Mouse (Mus musculus) embryo, embryonic 10.5 days (tissue): ENCODE data around the gene Kctd6.
A peak's percentile ranks its signal among the peaks of the same experiment; 100 is the strongest.

Experiments
- DNase-seq: peaks from one replicate; pipeline ENCODE4 v3.0.0-alpha.2; 2015; ENCODE audit warnings: low spot score

Kctd6 gene

DNA sequence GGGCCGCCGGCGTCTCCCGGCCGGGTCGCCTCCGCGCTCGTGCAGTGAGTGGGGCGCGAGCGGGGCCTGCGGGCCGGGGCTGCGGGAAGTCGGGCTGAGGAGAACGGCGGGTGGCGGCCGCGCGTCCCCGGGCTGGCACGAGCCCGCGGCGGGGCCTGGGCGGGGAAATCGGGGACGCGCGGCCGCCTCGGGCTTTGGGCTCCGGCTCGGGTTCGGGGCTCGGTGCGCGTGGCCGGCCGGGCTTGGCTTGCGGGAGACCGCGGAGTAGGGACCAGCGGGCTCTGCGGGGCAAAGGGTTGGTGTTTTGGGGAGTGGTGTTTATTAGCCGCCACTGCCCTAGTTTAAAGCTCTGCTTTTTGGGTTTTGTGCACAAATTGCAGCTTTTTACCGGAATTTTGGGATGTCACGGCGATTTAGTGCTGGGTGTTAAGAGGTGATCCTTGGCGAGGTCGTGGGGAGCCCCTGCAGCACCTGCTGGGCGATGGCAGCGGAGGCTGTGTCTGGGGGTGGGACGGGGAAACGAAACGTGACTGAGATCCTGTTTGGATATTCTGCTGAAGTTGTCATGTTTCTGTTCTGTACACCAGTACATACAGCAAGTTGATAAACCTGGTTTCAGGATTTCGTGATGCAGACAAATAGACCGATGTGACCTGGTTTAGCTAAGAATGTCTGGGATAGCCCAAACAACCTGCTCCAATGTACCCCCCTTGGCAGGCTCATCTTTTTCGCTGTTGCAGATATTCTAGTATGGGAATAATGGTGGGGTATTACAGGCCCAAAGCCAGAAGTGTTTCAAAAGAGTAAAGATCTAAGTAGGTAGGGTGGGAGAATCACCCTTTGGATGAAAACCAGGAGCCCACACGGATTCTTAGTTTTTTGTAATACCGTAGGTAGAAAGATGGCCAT is 613 bp downstream of the Kctd6 start:
- peak; percentile 72 for DNase-seq

DNA sequence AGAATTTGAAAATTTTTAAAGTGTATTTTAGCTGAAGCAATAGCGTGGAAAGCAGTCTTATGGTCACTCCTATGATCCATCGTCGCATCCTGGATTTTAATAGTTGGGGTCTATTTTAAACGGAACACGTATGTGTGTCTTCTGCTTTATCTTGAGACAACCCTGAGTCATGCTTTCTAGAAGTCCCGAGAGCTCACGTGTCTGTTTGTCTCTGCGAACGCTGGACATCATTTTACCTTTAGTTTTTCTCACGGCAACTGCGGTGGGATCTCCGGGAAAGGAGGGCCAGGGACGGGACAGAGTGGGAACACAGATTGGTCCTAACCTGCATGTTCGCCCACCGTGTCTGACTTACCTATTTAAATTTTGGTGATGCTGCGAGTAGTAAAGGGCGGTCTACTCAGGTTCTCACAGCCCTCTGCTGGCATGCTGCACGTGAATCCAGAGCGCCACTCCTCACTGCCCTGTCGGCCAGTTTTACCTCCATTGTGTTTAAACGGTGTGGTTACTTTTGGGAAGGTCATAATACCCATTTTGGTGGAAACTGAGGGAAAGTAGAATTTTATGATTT is 1.4 kb downstream of the Kctd6 start:
- DNase-seq: peak; percentile 42

DNA sequence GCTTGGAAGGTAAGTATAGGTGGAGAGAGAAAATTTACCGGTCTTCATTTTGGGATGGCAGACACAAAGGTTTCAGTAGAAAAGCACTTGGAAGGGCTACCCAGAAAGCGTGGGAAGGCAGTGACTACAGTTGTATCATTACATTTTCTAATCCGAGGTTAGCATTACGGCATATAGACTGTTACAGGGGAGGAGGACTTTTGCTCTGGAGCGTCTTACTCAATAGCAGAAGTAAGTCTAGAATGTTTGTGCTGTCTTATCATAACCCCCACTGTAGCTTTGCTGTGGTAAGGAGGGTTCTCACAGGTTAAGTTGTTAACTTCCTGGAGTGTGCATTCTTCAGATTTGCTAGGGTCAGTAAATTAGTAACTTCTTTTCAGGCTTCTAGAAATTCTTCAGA is 2.2 kb downstream of the Kctd6 start:
- no peak for DNase-seq

DNA sequence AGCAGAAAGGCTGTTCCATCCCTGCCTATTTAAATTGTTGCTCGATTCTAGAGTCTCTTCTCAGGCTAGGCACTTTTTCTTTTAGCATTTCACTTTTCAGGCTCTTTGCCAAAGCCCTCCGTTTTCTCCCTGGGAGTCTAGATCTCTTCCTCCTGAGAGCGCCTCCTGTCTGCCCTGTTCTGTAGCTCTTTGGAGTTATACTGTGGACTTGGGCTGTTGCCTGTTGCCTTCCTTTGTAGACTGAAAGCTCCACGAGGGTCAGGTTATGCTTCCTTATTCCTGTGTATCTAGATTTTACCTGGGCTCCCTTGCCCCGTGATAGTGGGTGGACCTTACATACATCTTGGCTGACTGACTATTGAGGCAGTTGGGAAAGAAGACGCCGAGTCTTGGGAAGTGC is 4.3 kb downstream of the Kctd6 start:
- DNase-seq: no peak

DNA sequence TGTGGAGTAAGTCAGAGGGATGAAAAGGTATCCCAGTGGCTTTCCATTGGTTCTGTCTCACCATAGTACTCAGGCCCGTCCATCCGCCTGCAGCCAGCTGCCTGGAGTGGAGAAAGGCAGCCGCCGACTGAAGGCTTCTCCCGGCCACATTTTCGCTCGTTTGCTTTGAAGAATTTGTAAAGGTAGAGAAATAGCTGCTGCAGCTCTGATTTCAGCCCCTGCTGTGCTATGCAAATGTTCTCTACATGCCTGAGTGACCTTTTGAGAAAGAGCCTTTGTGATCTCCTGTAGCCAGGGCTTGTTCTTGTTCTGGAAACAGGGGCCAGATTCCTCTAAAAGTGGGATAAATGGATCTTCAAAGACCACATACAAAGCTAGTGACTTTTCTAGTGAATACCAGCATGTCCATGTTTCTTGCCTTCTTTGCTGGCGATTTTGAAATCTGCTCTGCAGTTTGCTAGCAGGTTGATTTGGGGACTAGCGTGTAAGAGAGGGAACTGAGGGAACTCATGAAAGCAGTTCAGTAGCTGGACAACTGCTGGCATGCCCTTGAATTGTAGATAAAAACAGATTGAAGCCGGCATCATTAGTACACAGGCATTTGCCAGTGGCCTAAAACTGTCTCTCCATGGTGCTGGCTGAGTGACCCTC is 4.9 kb downstream of the Kctd6 start:
- DNase-seq: peak; percentile 73

DNA sequence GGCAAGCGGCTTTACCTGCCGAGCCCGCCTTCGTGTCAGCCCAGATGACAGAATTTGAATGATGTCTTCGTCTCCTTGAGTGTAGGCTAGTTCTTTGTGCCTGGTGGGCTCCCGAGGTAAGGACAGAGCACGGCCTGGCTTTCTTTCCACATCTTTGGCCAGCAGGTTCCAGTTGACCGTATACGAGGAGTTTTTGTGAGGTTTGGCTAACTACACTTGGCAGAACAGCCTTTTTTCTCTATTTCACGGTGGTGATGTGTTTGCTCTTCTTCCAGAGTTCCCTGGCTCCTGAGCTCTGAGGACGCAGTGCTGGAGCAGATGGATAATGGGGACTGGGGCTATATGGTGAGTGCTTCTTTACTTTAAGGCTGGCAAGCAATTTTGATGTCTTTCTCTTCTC is 5.9 kb downstream of the Kctd6 start:
- no peak for DNase-seq

DNA sequence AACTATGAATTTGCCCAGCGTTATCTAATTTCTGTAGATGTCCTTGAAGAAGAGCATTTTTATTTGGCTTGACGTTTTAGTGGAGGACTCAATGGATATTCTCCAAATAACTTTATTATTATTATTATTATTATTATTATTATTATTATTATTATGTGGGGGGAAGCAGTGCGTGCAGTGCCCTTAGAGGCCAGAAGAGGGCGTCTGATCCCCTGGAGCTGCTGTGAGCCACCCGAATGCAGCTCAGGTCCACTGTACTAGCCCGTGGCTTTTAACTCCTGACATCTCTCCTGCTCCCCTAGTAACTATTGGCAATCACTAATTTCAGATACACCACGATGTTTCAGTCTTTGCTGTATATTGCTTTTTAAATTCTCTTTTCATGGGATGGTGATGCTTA is 6.4 kb downstream of the Kctd6 start:
- no peak for DNase-seq

DNA sequence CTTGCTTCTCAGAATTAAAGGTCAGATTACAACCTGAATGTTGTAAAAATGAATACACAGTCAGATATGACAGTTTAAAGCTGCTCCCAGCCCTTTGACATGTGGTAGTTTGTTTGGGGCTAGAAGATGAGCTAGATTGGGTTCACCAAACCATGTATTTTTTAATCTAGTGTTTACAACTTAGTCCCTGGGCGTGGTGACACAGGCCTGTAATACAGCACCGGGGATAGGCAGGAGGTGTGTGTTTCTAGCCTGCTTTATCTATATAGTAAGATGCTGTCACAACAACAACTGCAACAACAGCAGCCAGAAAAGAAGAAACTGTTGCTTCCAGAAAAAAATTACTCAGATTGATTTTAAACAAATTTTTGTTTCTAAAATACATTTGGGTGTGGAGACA is 7.0 kb downstream of the Kctd6 start:
- DNase-seq: no peak

DNA sequence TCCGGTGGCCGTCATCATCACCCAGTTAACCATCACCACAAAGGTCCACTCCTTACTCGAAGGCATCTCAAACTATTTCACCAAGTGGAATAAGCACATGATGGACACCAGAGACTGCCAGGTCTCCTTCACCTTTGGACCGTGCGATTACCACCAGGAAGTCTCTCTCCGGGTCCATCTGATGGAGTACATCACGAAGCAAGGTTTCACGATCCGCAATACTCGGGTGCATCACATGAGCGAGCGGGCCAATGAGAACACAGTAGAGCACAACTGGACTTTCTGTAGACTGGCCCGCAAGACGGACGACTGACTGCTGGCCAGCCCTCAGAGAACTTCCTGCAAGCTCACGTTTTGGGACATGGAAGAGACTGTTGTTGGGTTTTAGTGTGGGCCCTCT is 8.6 kb downstream of the Kctd6 start:
- DNase-seq: no peak

DNA sequence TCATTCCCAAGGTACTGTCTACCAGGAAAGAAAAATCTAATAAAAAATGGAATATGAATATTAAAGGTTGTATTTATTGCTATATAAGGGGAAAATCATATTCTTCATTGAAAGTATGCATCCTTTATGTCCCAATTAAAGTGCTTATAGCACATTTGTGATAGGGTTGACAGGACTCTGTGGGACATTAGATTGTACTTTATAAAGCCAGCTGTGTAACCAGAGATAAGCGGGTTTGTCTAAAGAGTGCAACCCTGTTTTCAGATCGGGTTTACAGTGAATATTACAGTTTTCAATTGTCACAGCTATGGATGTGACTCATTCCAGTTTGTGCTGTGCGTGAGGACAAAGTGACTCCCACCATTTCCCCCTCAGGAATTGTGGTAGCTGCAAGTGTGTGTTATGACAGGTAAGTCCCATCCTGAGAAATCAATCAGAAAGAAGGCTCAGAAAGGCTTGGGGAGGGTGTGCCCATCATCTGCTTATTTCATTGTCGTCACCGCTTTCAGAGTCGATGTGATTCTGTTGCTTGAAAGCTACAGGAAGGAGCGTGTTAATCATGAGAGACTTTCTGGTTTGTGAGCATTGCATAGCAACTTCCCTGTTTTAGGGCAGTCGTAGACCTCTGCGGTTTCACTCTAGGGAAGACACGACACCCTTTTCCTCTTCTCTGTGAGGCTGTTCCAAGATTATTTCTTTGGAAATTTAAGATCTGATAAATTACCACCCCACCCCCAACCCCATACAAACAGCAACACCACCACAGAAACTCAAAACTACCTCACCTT is 9.8 kb downstream of the Kctd6 start:
- DNase-seq: no peak

DNA sequence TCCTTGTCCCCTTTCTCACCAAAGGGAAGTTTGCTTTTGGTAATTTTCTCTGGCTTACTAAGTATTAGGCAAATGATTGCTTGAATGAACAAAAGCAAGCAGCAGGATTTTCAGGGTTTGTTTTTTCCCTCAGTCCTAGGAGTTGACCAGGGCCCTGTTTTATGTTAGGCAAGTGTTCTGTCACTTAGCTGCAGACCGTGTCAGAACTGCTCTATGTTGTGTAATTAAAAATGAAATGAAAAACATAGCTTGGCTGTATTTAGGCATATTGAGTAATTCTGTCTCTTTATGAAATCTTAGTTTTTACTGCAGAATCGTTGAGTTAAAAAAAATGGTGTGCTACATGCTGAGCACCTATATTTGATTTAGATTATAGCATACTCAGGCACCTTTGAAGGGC is 10.9 kb downstream of the Kctd6 start:
- no peak for DNase-seq

DNA sequence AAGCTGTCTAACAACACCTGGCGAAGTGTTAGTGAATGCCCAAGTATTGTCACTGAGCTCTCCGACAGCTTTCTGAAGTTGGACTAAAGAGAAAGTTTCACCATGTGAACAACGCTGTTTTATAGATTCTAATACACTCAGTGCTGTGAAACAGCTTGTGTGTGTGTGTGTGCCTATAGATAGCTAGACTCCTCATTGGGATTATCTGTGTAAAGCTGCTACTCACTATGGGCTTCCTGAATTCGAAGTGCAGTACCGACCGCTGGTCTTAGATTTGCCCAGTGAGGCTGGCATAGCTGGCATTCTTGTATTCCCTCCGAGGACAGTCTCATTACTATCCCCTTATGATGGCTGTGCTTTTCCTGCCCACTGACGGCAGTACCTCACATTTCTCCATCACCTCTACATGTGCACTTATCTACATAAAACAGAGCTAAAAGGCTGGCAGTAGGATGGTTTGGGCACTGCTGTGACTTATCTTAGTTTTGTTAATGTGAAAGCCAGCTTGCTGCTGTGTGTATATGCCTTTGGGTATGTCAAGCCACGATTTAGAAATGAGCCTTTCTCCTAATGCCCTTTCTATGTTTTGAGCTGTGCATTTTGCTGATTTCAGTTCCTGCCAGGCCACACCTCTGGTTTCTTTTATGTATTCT is 15.6 kb downstream of the Kctd6 start:
- DNase-seq: no peak

DNA sequence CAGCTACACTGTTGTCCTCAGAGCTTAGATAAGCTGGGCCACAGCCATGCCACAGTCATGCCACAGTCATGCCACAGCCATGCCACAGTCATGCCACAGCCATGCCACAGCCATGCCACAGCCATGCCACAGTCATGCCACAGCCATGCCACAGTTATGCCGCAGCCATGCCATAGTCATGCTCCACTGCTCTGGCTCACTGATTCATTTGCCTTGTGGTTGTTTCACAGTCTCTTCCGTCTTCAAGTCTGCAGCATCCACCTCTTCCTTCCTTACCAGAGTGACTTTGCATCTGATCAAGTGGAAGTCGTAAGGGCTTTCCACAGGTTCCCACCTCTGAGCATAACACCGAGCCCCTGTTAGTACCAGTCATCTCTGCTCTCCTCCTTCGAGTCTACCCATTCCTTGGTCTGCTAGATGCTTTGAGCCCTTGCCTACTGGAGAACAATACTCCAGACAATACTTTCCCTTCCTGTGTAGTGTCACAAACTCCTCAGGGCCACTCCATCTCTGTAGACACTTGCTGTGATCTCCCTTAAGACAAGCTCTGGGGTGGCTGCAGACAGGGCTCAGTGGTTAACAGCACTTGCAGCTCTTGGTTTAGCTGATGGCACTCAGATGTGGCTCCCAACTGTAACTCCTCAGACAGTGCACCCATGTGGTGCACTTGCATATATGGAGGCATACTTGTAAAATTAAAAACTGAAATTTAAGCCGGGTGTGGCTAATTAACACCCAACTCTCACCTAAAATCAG is 18.4 kb downstream of the Kctd6 start:
- no peak for DNase-seq

DNA sequence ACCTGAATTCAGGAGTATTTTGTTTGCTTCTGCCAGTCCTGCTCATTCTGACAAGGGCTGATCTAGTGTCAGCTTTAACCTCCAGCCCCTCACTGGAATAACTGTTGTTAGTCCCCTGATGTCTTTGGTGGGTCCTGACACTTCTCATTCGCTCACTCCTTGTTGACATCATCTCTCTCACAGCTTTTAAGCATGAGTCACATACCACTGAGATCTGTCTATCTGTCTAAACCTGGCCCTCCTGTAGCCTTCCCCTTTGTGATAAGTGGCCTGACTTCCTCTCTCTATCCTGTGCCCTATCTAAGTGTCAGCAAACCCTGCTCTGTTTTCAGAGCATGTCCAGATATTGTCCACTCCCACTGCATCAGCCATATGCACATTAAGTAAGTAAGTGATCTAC is 19.3 kb downstream of the Kctd6 start:
- DNase-seq: no peak

DNA sequence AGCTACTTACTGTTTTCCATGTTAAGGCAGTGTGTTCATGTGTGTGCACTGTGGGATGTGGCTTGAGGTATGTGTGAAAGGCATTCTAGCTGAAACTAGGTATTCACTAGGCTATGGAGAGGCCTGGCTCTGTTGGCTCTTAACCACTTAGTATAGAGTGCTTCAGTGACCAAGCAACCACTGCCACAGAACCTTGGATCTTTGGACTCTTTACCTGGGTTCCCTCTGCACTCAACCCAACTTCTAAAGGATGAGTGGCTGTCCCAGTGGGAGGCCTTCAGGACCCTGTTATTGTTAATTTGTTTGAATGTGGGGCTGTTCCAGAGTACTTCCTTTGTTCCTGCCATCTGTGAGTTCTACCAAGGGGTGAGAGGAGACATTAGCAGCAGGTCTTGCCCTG is 27.9 kb downstream of the Kctd6 start:
- DNase-seq: no peak

DNA sequence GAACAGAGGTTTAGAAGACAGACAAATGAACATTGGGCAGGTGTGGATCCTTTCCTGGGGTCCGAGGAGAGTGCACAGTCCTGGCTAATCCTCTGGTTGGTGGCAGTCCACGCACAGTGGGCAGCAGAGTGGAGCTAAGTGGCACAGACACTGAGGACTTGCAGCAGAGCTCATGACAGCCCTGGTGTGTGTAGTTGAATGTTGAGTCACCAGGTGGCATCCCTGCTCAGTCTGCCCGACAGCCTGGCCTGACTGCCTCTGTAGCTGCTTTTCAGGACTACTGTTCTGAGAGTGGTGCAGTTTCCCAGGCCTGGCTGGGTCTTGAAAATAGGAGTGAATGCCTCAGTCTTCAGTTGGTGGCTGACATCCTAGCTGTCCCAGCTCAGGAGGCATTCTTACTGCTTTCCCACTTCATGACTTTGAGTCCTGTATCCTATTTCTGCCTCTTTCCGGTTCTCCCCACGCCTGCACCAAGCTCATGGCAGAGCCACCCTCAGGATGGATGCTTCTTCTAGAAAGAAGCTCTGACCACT is 28.5 kb downstream of the Kctd6 start:
- peak; percentile 31 for DNase-seq

DNA sequence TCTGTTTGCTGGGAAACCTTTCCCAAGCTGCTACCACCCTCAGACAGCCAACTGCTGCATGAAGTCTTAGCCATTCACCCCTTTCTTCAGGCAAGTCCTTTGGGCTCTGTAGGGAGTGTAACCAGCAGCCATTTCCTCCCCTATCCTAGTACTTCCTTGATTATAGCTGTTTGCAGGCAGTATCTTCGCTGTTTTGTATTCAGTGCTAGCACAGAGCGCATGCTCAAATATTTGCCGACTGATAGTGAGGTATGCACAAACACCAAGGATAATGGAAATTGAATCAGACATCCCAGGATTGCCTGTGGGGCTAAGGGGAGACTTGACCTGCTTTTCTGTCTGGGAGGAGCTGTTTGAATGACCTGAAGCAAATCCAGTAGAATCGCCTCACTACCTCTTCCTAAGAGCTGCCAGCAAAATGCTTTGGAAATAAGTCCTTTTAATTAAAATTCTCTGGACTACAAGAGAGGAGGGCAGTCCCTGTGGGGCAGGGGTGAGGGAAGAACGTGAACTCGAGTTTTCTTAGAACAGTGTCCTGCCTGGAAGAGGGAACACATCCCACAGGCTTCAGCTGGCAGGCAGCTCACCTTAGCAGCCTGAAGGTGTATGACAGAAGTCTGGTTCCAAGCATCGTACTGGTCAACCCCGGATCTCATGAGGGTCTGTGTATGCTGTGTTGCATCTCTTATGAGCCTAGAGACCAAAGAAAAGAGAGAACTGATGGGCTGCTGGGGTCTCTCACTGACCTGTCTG is 29.4 kb downstream of the Kctd6 start:
- no peak for DNase-seq

DNA sequence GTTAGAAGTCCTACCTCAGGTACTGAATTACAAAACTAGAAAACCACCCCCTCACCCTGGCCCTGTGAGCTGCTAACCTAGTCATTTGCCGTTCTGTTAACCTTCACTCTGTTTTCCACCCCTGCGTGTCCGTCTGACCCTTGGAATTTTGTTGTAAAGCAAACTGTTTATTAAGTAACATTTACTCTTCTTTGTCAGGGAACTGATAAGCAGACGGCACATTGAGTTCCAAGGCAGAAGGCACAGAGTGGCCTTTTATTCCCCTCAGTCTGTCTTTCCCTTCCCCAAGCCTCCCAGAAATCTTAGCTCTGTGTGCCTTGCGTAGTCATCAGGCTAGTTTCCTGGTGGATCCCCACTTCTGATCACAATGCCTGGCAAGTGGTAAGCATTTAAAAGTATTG is 30.3 kb downstream of the Kctd6 start:
- DNase-seq: no peak

DNA sequence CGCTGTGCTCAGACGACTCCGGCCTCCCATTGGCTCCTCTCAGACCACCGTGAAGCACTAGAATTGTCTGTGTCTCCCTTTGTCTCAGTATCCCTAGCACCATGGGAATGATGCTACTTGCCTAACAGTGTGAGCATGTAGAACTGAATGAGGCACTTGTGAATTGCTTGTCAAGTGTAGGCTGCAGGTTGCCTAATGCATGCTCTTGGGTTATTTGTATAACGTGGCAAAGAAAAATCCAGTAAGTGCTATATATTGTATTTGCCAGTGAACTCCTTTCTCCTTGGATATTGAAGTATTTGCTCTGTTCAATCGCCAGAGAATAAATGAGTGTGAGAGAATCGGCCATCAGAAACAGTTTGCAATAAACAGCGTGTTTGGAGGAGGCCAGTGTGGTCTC is 32.9 kb downstream of the Kctd6 start:
- no peak for DNase-seq

DNA sequence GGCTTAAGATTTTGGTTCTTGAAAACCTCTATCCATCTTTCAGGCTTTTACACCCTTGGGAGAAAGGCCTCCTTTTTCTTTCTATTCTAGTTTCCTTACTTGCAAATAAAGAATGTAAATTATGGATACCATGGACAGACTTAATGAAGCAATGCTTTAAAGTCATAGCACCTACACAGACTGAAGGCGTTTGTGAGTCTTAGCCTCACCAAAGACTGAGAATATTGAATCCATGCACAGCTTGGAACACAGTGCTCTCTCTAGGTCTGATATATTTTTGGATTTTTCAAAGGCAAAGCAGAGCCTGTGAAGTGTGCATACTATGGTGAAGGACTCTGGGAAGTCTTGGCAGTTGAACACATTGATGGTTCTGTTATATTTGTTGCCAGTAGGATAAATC is 35.3 kb downstream of the Kctd6 start:
- no peak for DNase-seq
